Mouse (Mus musculus) brain, embryonic 14.5 days (tissue): ENCODE measurements at regions not wholly inside any gene's neighbourhood (a gene's known extent, or its start where the extent isn't known, plus 50 kb on each side); places are given as distances from the start of the nearest gene placed in this dataset.

Source experiments
- DNase-seq: peaks from one replicate; pipeline ENCODE4 v3.0.0-alpha.2; 2011; ENCODE audit warnings: low read depth
- CTCF ChIP-seq: fragments of 200-500 bp; IDR thresholded peaks from 2 replicates; pipeline ENCODE4 v1.5.1; 2012; ENCODE audit warnings: inconsistent platforms, mild to moderate bottlenecking, moderate library complexity, borderline replicate concordance; ENCODE audit not compliant: insufficient read depth, insufficient read length; ENCODE audit errors: extremely low read depth
- POLR2A ChIP-seq: fragments of 200-500 bp; IDR thresholded peaks from 2 replicates; pipeline ENCODE4 v1.6.1; 2012; ENCODE audit warnings: mild to moderate bottlenecking, inconsistent platforms, borderline replicate concordance; ENCODE audit not compliant: poor library complexity, insufficient read depth, insufficient read length, severe bottlenecking; ENCODE audit errors: extremely low read depth

- TF ChIP-seq CTCF (peak; percentile 23; the same call in 1 of the 2 replicates), POLR2A (no peak)
- DNase-seq, result no peak
Measured at GRCm38 (mm10) chr8:112093554-112093953, 78.7 kb upstream of the Gm6793 start.

DNA sequence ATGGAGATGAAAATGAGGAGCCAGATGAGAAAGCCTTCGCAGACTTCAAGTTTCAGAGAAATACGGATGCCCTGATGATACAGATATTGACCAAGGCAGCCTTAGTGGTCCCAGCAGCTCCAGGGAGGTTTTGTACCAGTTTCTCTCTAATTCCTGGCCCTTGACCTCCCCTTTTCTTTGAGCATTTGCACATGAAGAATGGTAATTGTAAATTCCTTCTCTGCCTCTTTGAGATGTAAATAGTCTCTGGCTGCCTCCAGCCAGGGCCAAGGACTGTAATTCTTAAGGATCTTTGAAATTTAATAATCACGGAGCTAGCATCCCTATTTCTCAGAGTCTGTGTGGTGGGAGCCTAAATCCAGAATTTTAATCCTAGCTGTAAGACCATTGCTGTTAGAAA, 78.0 kb upstream of the Gm6793 start:
- TF ChIP-seq POLR2A (no peak), CTCF (no peak)
- peak; percentile 44 for DNase-seq

DNA sequence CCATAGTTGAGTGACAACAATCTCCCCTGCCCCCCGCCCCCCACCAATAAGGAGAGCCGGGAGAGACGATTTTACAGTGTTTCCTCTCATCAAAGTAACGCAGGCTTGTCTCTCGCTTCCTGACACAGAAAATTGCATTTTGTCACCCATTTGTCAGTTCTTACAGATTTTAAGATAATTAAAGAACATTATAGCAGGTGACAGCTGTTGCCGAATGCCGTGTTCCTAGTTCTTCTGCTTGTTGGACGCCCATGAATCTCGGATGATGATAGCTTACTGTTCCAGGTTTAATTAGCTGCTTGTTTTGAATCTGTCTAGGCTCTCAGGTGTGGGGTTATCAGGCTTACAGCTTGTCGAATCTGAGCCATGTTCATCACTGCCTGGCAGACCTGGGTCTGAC, 63.8 kb upstream of the Gm6793 start:
- DNase-seq, result peak; percentile 76
- TF ChIP-seq POLR2A (no peak), CTCF (no peak)

- peak; percentile 58 for DNase-seq
- TF ChIP-seq POLR2A (no peak), CTCF (no peak)
Measured at GRCm38 (mm10) chr8:112072205-112072604, 57.4 kb upstream of the Gm6793 start.

DNA sequence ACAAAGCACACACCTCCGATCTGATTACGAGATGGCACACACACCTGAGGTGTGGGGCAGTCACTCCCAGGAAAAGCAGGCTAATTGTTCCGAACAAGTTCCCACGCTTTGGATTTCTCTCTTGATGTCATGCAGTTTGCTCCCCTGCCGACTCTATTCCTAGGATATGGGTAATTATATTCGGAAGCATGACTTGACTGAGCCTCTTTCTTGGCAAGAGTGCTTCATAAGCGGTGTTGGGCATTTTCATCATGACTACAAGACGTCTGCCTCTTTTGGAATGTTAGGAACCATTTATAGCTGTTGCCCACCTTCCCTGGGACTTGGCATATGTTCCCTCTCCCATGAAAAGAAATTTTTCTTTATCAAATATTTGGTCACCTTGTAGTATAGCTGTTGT, 55.4 kb upstream of the Gm6793 start:
- no peak for DNase-seq
- no peak for TF ChIP-seq CTCF
- no peak for TF ChIP-seq POLR2A
